Mouse (Mus musculus) hindbrain, embryonic 13.5 days (tissue): ENCODE data around the gene Bmpr1a. TPM values are rescaled to one million over a fixed set of nuclear protein-coding genes. Genes with fewer than 3 reads are reported as not detected.

ENCODE experiments used
- ATAC-seq: fragments of 200-750 bp; cut with Nextera tagmentation; 2 replicates; pipeline ENCODE4 v1.8.0; 2017; ENCODE audit warnings: moderate TSS enrichment; ENCODE audit not compliant: low FRiP score
- H3K27ac ChIP-seq: fragments of 300-500 bp; sonication (generic); 2 replicates; pipeline ENCODE4 v1.5.1; 2015; ENCODE audit warnings: inconsistent platforms, mild to moderate bottlenecking, moderate library complexity
- H3K27me3 ChIP-seq: fragments of 300-500 bp; sonication (generic); 2 replicates; pipeline ENCODE4 v1.6.1; 2015; ENCODE audit warnings: mild to moderate bottlenecking, inconsistent platforms
- H3K36me3 ChIP-seq: fragments of 300-500 bp; sonication (generic); 2 replicates; pipeline ENCODE4 v1.6.1; 2015; ENCODE audit warnings: mild to moderate bottlenecking, inconsistent platforms
- H3K4me1 ChIP-seq: fragments of 300-500 bp; sonication (generic); replicated peaks from 2 replicates; pipeline ENCODE4 v1.6.1; 2015; ENCODE audit warnings: inconsistent platforms
- H3K4me2 ChIP-seq: fragments of 300-500 bp; sonication (generic); 2 replicates; pipeline ENCODE4 v1.6.1; 2015; ENCODE audit warnings: inconsistent platforms, mild to moderate bottlenecking, moderate library complexity
- H3K4me3 ChIP-seq: fragments of 300-500 bp; sonication (generic); 2 replicates; pipeline ENCODE4 v1.5.1; 2015; ENCODE audit warnings: mild to moderate bottlenecking, inconsistent platforms
- H3K9ac ChIP-seq: fragments of 300-500 bp; sonication (generic); 2 replicates; pipeline ENCODE4 v1.6.1; 2015; ENCODE audit warnings: mild to moderate bottlenecking, inconsistent platforms
- H3K9me3 ChIP-seq: fragments of 300-500 bp; sonication (generic); 2 replicates; pipeline ENCODE4 v1.6.1; 2016; ENCODE audit warnings: inconsistent platforms
- WGBS: fragments of 180-500 bp; shearing (Covaris S2); methylation state at CpG from one replicate; pipeline ENCODE4 v1.1.7; 2015; 5-methylcytosine and 5-hydroxymethylcytosine counted together
- polyA plus RNA-seq: library from polyadenylated mRNA; unstranded; fragments of >200 nt; fragmentation: Nextera tagmentation; extraction: Ambion mirVana; gene quantifications from 2 replicates; pipeline ENCODE4 v1.2.1, GENCODE M21; 2015

Bmpr1a gene
- polyA plus RNA-seq, 1 experiment from 2014 or later = 20.5 TPM

DNA sequence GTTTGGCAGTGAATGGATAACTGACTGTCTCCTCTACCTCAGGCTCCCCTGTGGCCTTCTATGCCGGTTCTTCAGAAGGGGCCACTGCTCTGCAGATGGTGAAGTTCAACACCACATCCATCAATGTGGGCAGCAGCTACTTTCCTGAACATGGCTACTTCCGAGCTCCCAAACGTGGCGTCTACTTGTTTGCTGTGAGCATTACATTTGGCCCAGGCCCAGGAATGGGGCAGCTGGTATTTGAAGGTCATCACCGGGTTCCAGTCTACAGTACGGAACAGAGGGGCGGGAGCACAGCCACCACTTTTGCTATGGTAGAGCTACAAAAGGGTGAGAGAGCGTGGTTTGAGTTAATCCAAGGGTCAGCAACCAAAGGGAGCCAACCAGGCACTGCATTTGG lies 100.3 kb downstream of the Bmpr1a start:
- no peak for ATAC-seq
- no peaks in the 10 kb centered on the region for H3K4me1 ChIP-seq
- no peaks in the 10 kb centered on the region for H3K27me3 ChIP-seq
- no peak overlapping the region for H3K4me2 ChIP-seq
- peaks cover 60% of the 10 kb centered on the region for H3K36me3 ChIP-seq
- H3K9ac ChIP-seq = no peak overlapping the region
- WGBS = 90% methylated on average over 8 of the region's 8 CpGs
- H3K27ac ChIP-seq = peak overlapping the region; percentile 23; the same call in 1 of the 2 replicates
- H3K4me3 ChIP-seq = no peak overlapping the region
- no peaks in the 10 kb centered on the region for H3K9me3 ChIP-seq

DNA sequence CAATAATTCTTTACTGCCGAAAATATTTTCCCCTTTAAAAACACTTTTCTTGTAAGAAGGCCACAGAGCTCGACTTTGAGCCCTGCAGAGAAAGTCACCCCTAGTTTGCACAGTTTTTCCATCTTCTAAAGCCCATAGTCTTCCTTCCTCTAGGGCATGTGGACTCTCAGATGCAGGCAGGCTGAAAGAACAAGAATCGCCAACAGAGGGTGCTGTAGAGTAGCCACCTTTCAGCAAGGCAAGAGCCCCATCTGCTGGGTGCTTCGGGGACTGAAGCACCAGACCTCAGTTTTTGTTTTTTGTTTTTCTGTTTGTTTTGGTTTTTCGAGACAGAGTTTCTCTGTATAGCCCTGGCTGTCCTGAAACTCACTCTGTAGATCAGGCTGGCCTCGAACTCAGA lies 102.0 kb downstream of the Bmpr1a start:
- Histone ChIP-seq H3K27me3 (no peaks in the 10 kb centered on the region), H3K4me3 (no peak overlapping the region), H3K4me2 (no peak overlapping the region), H3K36me3 (peaks cover 48% of the 10 kb centered on the region), H3K9me3 (no peaks in the 10 kb centered on the region), H3K27ac (no peak overlapping the region), H3K4me1 (no peaks in the 10 kb centered on the region), H3K9ac (no peak overlapping the region)
- no peak for ATAC-seq
- WGBS = 49% methylated on average over 6 of the region's 6 CpGs

DNA sequence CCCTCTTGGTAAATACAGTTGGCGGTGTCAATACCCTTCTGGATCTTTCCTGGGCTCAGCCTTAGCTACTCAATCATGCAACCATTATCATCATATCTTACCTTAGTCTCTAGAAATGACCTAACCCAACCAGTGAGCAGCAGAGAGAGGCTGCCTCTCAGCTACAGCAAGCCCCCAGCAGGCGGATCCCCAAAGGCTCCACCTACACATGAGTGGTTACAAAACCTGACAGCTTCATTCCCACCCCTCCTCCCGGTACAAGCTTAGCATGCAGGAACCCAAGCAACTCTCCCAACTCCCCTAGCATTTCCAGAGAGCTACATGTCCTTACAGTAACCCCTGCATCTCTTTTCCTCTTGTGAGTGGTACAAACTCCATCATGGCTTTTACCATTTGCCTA lies 103.1 kb downstream of the Bmpr1a start:
- 91% methylated on average over 3 of the region's 3 CpGs for WGBS
- ATAC-seq = no peak
- H3K4me1 ChIP-seq = no peaks in the 10 kb centered on the region
- H3K36me3 ChIP-seq = peaks cover 48% of the 10 kb centered on the region
- H3K9ac ChIP-seq = no peak overlapping the region
- no peak overlapping the region for H3K4me2 ChIP-seq
- no peak overlapping the region for H3K4me3 ChIP-seq
- H3K9me3 ChIP-seq = no peaks in the 10 kb centered on the region
- H3K27me3 ChIP-seq = no peaks in the 10 kb centered on the region
- no peak overlapping the region for H3K27ac ChIP-seq

DNA sequence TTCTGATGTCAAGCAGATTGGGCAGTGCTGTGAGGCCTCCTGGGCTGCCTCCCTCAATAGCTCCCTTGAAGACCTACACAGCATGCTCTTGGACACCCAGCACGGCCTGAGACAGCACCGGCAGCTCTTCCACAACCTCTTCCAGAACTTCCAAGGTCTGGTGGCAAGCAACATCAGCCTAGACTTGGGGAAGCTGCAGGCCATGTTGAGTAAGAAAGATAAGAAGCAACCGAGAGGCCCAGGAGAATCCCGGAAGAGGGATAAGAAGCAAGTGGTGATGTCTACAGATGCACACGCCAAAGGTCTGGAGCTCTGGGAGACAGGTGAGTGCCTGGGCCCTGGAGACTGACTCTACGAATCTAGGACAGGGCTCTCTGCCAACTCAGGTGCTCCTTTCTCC lies 103.8 kb downstream of the Bmpr1a start:
- Histone ChIP-seq H3K4me2 (no peak overlapping the region), H3K9ac (no peak overlapping the region), H3K36me3 (peaks cover 42% of the 10 kb centered on the region), H3K9me3 (no peaks in the 10 kb centered on the region), H3K4me1 (no peaks in the 10 kb centered on the region), H3K27ac (no peak overlapping the region), H3K27me3 (no peaks in the 10 kb centered on the region), H3K4me3 (no peak overlapping the region)
- 98% methylated on average over 6 of the region's 6 CpGs for WGBS
- no peak for ATAC-seq

DNA sequence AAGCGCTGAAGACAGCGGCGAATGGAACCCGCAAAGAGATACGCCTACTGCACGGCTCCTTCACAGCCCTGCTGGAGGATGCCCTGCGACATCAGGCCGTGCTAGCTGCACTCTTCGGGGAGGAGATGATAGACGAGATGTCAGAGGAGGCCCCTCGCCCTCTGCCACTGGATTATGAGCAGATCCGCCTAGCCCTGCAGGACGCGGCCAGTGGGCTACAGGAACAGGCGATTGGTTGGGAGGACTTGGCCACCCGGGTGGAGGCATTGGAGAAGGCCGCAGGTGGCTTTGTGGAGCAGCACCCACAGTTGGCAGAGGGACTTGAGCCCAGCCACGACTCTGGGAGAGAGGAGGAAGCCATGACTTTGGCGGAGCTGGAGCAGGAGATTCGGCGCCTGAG lies 104.2 kb downstream of the Bmpr1a start:
- Histone ChIP-seq H3K27me3 (no peaks in the 10 kb centered on the region), H3K4me1 (no peaks in the 10 kb centered on the region), H3K4me3 (no peak overlapping the region), H3K9ac (no peak overlapping the region), H3K36me3 (peaks cover 38% of the 10 kb centered on the region), H3K4me2 (no peak overlapping the region), H3K9me3 (no peaks in the 10 kb centered on the region), H3K27ac (no peak overlapping the region)
- WGBS = 89% methylated on average over 21 of the region's 21 CpGs
- no peak for ATAC-seq

DNA sequence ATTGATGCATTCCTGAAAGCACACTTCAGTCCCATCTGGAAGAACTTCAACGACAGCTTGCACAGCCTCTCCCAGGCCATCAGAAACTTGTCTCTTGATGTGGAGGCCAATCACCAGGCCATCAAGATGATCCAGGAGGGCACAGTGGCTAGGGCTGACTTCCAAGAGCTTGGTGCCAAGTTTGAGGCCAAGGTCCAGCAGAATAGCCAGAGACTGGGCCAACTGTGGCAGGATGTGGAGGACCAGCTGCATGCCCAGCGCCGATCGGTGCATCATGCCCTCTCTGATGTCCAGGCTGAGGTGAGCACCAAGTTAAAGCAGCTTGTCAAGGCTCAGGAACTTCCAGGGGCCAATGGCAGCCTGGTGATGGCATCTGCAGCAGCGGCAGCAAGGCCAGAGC lies 105.3 kb downstream of the Bmpr1a start:
- Histone ChIP-seq H3K4me1 (no peaks in the 10 kb centered on the region), H3K36me3 (peaks cover 33% of the 10 kb centered on the region), H3K9me3 (no peaks in the 10 kb centered on the region), H3K27me3 (no peaks in the 10 kb centered on the region), H3K27ac (no peak overlapping the region), H3K9ac (no peak overlapping the region), H3K4me3 (no peak overlapping the region), H3K4me2 (no peak overlapping the region)
- 97% methylated on average over 5 of the region's 5 CpGs for WGBS
- no peak for ATAC-seq

GRCm38 (mm10) chr14:34393295-34393694 lies 109.8 kb downstream of the Bmpr1a start:
- WGBS = 61% methylated on average over 4 of the region's 4 CpGs
- H3K9me3 ChIP-seq = peaks cover 5% of the 10 kb centered on the region; the same call in 1 of the 2 replicates
- peaks cover under 1% of the 10 kb centered on the region; the same call in 1 of the 2 replicates for H3K36me3 ChIP-seq
- no peak for ATAC-seq
- H3K9ac ChIP-seq = no peak overlapping the region
- no peaks in the 10 kb centered on the region for H3K4me1 ChIP-seq
- H3K4me2 ChIP-seq = no peak overlapping the region
- no peaks in the 10 kb centered on the region for H3K27me3 ChIP-seq
- no peak overlapping the region for H3K27ac ChIP-seq
- no peak overlapping the region for H3K4me3 ChIP-seq

DNA sequence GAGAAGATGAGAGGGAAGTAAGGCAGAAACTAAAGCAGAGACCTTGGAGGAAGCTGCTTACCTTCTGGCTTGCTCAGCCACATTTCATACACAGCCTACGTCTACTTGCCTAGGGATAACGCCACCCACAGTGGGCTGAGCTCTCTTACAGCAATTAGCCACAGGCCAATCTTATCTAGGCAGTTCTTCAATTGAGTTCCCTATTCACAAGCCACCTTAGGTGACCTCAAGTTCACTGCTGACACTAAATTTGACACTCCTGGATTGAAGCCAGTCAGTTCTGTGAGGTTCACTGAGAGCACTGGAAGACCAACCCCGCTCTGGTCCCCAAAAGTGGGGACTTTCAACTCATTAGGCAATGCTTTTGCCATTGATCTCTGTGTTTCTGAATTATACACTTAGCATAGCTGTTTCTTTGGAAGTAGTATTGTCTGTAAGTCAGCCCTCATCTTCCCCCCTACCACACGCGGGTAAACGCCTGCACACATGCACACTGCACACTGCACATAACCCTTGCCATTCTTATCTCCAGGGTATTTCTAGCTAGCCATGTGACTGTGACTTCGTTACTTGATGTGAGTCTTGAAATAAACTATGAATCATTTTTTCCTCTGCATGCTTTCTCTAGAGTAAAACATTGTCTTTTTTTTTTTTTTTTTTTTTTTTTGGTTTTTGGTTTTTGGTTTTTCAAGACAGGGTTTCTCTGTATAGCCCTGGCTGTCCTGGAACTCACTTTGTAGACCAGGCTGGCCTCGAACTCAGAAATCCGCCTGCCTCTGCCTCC lies 120.0 kb downstream of the Bmpr1a start:
- H3K27me3 ChIP-seq = no peaks in the 10 kb centered on the region
- no peak overlapping the region for H3K4me3 ChIP-seq
- 92% methylated on average over 9 of the region's 9 CpGs for WGBS
- no peaks in the 10 kb centered on the region for H3K36me3 ChIP-seq
- no peaks in the 10 kb centered on the region for H3K9me3 ChIP-seq
- no peak for ATAC-seq
- peaks cover 11% of the 10 kb centered on the region for H3K4me1 ChIP-seq
- H3K9ac ChIP-seq = no peak overlapping the region
- no peak overlapping the region for H3K4me2 ChIP-seq
- H3K27ac ChIP-seq = no peak overlapping the region

DNA sequence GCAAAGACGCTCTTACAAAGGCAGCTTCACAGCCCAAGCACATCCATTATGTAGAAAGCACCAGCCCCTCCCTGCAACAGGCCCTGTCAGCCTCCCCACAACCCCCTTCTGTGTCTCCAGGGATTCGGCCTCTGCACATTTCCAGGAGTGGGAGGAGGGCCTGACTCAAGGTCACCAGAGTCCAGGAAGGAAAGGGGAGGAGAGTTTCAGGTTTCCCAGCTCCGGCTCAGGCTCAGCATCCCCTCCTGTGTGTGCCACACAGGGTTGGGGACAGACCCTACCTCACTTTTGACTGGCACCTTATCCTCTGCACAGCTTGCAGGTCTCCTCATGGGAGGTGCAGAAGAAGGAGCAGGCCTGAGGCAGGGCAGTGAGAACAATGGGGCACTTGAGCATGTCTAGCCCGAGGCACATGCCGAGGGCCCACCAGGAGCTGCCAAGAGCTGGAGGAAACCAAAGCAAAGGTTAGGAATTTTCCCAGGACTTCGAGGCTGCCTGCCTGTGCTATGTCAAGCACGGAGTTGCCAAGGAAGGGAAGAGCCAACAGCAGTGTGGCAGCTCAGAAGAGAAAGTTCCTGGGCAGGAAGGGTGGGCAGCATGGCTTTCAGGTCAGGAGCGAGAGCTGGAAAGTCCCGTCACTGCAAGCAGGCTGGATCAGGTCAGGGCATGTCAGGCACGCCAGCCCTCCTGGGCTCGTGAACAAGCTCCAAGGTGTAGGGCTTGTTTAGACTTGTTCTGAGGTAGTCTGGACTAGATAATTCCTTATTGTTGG lies 124.4 kb downstream of the Bmpr1a start:
- WGBS = 32% methylated on average over 11 of the region's 11 CpGs
- Histone ChIP-seq H3K27ac (peak overlapping the region; percentile 79), H3K9me3 (no peaks in the 10 kb centered on the region), H3K4me2 (no peak overlapping the region), H3K4me3 (no peak overlapping the region), H3K36me3 (no peaks in the 10 kb centered on the region), H3K27me3 (no peaks in the 10 kb centered on the region), H3K4me1 (peaks cover 26% of the 10 kb centered on the region), H3K9ac (no peak overlapping the region; the same call in 1 of the 2 replicates)
- peak; percentile 58 for ATAC-seq

DNA sequence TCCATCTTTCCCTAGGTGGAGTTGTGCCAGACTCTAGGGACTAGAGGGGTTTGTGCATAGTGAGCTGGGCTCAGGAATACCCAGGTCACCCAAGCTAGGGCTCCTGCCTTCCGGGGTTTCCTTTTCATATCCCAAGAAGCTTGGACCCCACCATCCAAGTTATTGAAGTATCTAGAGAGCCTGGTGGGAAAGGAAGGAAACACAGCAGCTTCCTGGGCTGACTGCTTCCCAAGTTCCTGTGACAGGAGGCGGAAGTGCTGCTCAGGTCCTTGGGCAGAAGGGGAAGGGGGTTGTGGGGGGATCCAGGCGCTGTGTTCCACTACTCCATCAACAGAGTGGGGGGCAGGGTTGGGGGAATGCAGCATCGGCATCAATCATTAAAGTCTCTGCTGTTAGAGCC lies 126.0 kb downstream of the Bmpr1a start:
- Histone ChIP-seq H3K4me1 (peaks cover 26% of the 10 kb centered on the region), H3K36me3 (no peaks in the 10 kb centered on the region), H3K9me3 (no peaks in the 10 kb centered on the region), H3K4me2 (peak overlapping the region; percentile 10; the same call in 1 of the 2 replicates), H3K9ac (no peak overlapping the region), H3K4me3 (no peak overlapping the region), H3K27me3 (no peaks in the 10 kb centered on the region), H3K27ac (no peak overlapping the region)
- ATAC-seq = no peak
- WGBS = 85% methylated on average over 4 of the region's 4 CpGs

DNA sequence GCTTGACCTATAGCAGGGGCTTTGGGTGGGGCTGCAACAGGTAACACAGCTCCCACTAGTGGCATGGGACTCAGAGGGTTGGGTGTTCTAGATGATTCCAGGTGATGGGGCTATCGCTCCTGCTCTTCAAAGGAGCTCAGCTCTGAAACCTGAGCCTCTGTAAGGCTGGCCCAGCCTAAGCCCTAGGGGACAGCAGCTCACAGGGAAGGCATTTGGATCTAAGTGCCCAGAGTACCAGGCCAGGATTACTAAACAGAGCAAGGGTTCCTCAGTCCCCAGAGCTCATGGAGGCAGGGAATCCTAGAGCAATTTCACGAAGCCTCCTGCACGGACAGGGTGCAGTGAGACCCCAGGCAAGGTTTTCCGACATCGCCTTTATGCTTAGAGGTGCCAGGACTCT lies 127.2 kb downstream of the Bmpr1a start:
- Histone ChIP-seq H3K9me3 (no peaks in the 10 kb centered on the region), H3K36me3 (no peaks in the 10 kb centered on the region), H3K4me3 (no peak overlapping the region; the same call in 1 of the 2 replicates), H3K4me1 (peaks cover 26% of the 10 kb centered on the region), H3K27ac (no peak overlapping the region), H3K4me2 (peak overlapping the region; percentile 4; the same call in 1 of the 2 replicates), H3K27me3 (no peaks in the 10 kb centered on the region), H3K9ac (no peak overlapping the region)
- WGBS = 85% methylated on average over 5 of the region's 5 CpGs
- ATAC-seq = no peak

- Histone ChIP-seq H3K27ac (peak within 1 kb of the TSS; percentile 55; the same call in 1 of the 2 replicates), H3K4me3 (peak within 1 kb of the TSS; percentile 14), H3K4me1 (peaks cover 26% of the 10 kb centered on the region), H3K27me3 (no peaks in the 10 kb centered on the region), H3K9me3 (no peaks in the 10 kb centered on the region), H3K4me2 (peak within 1 kb of the TSS; percentile 26), H3K9ac (peak within 1 kb of the TSS; percentile 49; the same call in 1 of the 2 replicates), H3K36me3 (no peaks in the 10 kb centered on the region)
- 82% methylated on average over 13 of the region's 13 CpGs for WGBS
- no peak for ATAC-seq
Measured at GRCm38 (mm10) chr14:34375415-34375904, 127.7 kb downstream of the Bmpr1a start, which contains the start of gene Mmrn2. Gene Mmrn2, plus strand, starts transcription at chr14:34375465.
